Mouse (Mus musculus) heart, embryonic 11.5 days (tissue): ENCODE results near the gene Ms4a6c. TPM values are rescaled to one million over a fixed set of nuclear protein-coding genes. Genes with fewer than 3 reads are reported as not detected.
"Not testable (repeated sequence)": the region's sequence is repeated elsewhere in the genome, so short reads cannot be mapped to it uniquely, and the experiment has no call there.

ENCODE experiments used
- ATAC-seq: fragments of 200-750 bp; cut with Nextera tagmentation; replicated peaks from 2 replicates; pipeline ENCODE4 v1.8.0; 2017; ENCODE audit warnings: moderate library complexity; ENCODE audit not compliant: insufficient number of reproducible peaks, low FRiP score, low TSS enrichment
- H3K27ac ChIP-seq: fragments of 300-500 bp; sonication (generic); 2 replicates; pipeline ENCODE4 v1.5.1; 2014; ENCODE audit warnings: mild to moderate bottlenecking, low read depth, low read length
- H3K27me3 ChIP-seq: fragments of 300-500 bp; sonication (generic); 2 replicates; pipeline ENCODE4 v1.6.1; 2014; ENCODE audit warnings: mild to moderate bottlenecking, low read length, mixed read lengths; ENCODE audit not compliant: control insufficient read depth, insufficient read depth
- H3K36me3 ChIP-seq: fragments of 300-500 bp; sonication (generic); 2 replicates; pipeline ENCODE4 v1.6.1; 2014; ENCODE audit warnings: mild to moderate bottlenecking, low read length, moderate library complexity, mixed read lengths; ENCODE audit not compliant: control insufficient read depth, insufficient read depth
- H3K4me1 ChIP-seq: fragments of 300-500 bp; sonication (generic); 2 replicates; pipeline ENCODE4 v1.6.1; 2014; ENCODE audit warnings: low read length; ENCODE audit not compliant: control insufficient read depth, insufficient read depth
- H3K4me2 ChIP-seq: fragments of 300-500 bp; sonication (generic); 2 replicates; pipeline ENCODE4 v1.6.1; 2014; ENCODE audit warnings: mild to moderate bottlenecking, moderate library complexity
- H3K4me3 ChIP-seq: fragments of 300-500 bp; sonication (generic); 2 replicates; pipeline ENCODE4 v1.5.1; 2014; ENCODE audit warnings: low read depth, low read length
- H3K9ac ChIP-seq: fragments of 300-500 bp; sonication (generic); 2 replicates; pipeline ENCODE4 v1.6.1; 2014; ENCODE audit warnings: mild to moderate bottlenecking, low read depth, low read length, moderate library complexity
- H3K9me3 ChIP-seq: fragments of 300-500 bp; sonication (generic); replicated peaks from 2 replicates; pipeline ENCODE4 v1.6.1; 2016; ENCODE audit warnings: low read length; ENCODE audit not compliant: control insufficient read depth
- WGBS: fragments of 180-500 bp; shearing (Covaris S2); extraction: QIAGEN DNeasy Blood & Tissue Kit; methylation state at CpG from one replicate; pipeline ENCODE4 v1.1.7; 2014; ENCODE audit not compliant: insufficient replicate concordance; 5-methylcytosine and 5-hydroxymethylcytosine counted together
- polyA plus RNA-seq: library from polyadenylated mRNA; unstranded; fragments of >200 nt; fragmentation: Nextera tagmentation; extraction: Ambion mirVana; gene quantifications from 2 replicates; pipeline ENCODE4 v1.2.1, GENCODE M21; 2014

The Ms4a6c gene
- polyA plus RNA-seq, 1 experiment from 2014 or later: 0.21 TPM

DNA sequence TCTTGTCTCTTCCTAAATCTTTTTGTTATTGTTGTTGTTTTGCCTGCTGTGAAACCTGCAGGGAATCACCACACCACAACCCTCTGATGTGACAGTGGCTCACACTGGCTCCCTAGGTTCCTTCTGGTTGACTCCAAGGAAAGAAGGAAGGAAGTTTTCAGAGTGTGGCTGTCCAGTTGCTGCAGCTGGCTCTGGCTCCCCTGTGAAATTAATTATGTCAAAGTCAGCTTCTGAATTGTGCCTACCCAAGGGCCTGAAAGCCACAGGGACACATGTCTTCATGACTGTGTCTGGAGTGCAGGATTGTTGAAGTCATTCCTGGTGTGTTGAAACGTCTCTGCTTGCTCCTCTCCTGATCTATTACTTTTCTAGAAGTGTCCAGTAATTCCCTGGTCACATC, 805 bp upstream of the Ms4a6c start:
- not testable (repeated sequence) for ATAC-seq, H3K9me3 ChIP-seq, H3K4me1 ChIP-seq, H3K4me2 ChIP-seq, H3K27ac ChIP-seq, H3K4me3 ChIP-seq, H3K9ac ChIP-seq, H3K27me3 ChIP-seq, H3K36me3 ChIP-seq
- WGBS: 58% methylated on average over 1 of the region's 1 CpGs

DNA sequence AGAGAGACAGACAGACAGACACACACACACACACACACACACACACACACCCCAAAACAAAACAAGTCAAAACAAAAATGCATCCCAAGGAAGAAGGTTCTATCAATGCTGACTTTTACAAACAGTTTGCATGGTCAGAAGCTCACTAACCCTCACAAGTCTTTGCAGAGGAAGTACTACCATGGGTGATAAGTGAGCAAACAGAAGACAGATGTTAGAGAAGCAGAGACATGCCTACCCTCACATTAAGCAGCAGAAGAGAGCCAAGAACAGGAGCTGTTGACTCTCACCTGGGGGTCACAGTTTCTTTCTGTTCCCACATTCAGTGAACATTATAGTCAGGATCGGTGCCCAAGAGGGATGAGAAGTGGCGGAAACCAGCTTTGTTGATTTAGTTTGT, 10.5 kb downstream of the Ms4a6c start:
- Histone ChIP-seq H3K9me3 (no peaks in the 10 kb centered on the region), H3K4me3 (no peak overlapping the region), H3K9ac (no peak overlapping the region), H3K4me1 (no peaks in the 10 kb centered on the region), H3K36me3 (no peaks in the 10 kb centered on the region), H3K27ac (no peak overlapping the region), H3K4me2 (no peak overlapping the region), H3K27me3 (no peaks in the 10 kb centered on the region)
- 84% methylated on average over 2 of the region's 2 CpGs for WGBS
- ATAC-seq: no peak

GRCm38 (mm10) chr19:11482684-11483083, 13.5 kb downstream of the Ms4a6c start:
- Histone ChIP-seq H3K9me3 (no peaks in the 10 kb centered on the region), H3K27me3 (no peaks in the 10 kb centered on the region), H3K4me1 (no peaks in the 10 kb centered on the region), H3K27ac (no peak overlapping the region), H3K4me3 (no peak overlapping the region), H3K4me2 (no peak overlapping the region), H3K9ac (no peak overlapping the region), H3K36me3 (no peaks in the 10 kb centered on the region)
- 68% methylated on average over 2 of the region's 2 CpGs for WGBS
- no peak for ATAC-seq

DNA sequence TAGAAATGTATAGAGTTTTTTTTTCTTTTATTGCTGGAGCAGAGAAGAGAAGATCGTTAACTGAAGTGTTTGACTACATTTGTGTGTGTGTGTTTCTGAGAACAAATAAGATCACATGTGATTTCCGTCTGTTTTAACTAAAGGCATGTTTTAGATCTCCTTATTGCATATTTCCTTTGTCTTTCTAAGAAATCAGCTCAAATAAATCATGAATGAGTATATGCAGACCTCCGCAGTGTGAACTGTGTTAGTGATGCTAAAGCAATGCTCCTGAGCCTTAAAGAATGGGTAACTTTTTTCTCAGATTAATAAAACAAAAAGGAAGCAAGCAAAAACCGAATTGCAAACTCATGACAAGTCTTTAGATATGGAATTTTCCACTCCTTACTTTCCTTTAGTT, 14.8 kb downstream of the Ms4a6c start:
- WGBS: 69% methylated on average over 4 of the region's 4 CpGs

GRCm38 (mm10) chr19:11484388-11484787, 15.2 kb downstream of the Ms4a6c start:
- no peak overlapping the region for H3K9ac ChIP-seq
- H3K36me3 ChIP-seq: no peaks in the 10 kb centered on the region
- H3K4me2 ChIP-seq: no peak overlapping the region
- no peaks in the 10 kb centered on the region for H3K4me1 ChIP-seq
- H3K4me3 ChIP-seq: no peak overlapping the region
- H3K9me3 ChIP-seq: no peaks in the 10 kb centered on the region
- 68% methylated on average over 3 of the region's 3 CpGs for WGBS
- ATAC-seq: no peak
- no peaks in the 10 kb centered on the region for H3K27me3 ChIP-seq
- H3K27ac ChIP-seq: no peak overlapping the region

More for the DNA sequence above, 14.8 kb downstream of the Ms4a6c start:
- Histone ChIP-seq H3K4me1 (no peaks in the 10 kb centered on the region), H3K36me3 (no peaks in the 10 kb centered on the region), H3K9me3 (no peaks in the 10 kb centered on the region), H3K27me3 (no peaks in the 10 kb centered on the region), H3K4me2 (no peak overlapping the region), H3K4me3 (no peak overlapping the region), H3K9ac (no peak overlapping the region), H3K27ac (no peak overlapping the region)
- no peak for ATAC-seq

DNA sequence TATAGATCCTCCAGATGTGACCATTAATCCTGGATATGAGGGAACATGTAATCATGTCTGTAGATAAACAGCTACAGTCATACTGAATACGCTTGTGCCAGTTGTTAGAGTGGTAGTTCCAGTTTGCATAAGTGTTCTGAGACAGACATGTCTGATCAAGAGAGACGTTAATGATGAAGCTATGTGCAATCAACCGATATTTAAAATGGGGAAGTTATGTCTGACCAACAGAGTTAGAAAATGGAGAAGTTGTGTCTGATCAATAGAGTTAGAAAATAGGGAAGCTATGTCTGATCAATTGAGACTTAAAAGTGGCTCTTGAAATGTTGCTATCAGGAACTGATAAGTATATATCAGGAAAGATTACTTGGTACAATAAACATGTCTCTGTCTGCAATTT, 16.1 kb downstream of the Ms4a6c start:
- Histone ChIP-seq H3K36me3 (no peaks in the 10 kb centered on the region), H3K4me2 (no peak overlapping the region), H3K4me1 (no peaks in the 10 kb centered on the region), H3K9me3 (no peaks in the 10 kb centered on the region), H3K27ac (no peak overlapping the region), H3K9ac (no peak overlapping the region), H3K4me3 (no peak overlapping the region), H3K27me3 (no peaks in the 10 kb centered on the region)
- 82% methylated on average over 3 of the region's 3 CpGs for WGBS
- no peak for ATAC-seq

- Histone ChIP-seq H3K4me2 (no peak within 1 kb of the TSS), H3K4me1 (no peaks in the 10 kb centered on the region), H3K36me3 (no peaks in the 10 kb centered on the region), H3K4me3 (no peak within 1 kb of the TSS), H3K27me3 (no peaks in the 10 kb centered on the region), H3K27ac (no peak within 1 kb of the TSS), H3K9me3 (no peaks in the 10 kb centered on the region), H3K9ac (no peak within 1 kb of the TSS)
- ATAC-seq: no peak
- WGBS: 59% methylated on average over 2 of the region's 2 CpGs
Observed at GRCm38 (mm10) chr19:11485746-11486145, 16.6 kb downstream of the Ms4a6c start, which contains the start of gene Gm8369. Gene Gm8369 (plus strand): TSS chr19:11485938.

DNA sequence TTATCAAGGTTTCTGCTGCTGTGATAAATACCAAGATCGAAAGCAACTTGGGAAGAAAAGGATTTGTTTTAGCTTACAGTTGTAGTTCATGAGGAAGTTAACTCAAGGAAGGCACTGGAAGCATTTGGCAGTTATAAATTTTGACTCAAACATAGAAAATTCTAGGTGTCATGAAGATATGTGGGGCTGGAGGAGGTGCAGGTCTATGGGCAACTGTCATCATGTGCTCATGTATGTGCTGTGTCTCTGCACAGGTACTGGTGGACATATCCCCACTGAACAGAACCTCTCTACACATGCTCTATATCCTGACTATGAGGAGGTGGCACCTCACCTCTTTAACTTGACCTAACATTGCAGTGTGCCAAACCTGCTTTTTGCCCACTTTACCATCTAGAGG, 17.4 kb downstream of the Ms4a6c start:
- Histone ChIP-seq H3K27ac (no peak overlapping the region), H3K4me2 (no peak overlapping the region), H3K9ac (no peak overlapping the region), H3K36me3 (no peaks in the 10 kb centered on the region), H3K4me1 (no peaks in the 10 kb centered on the region), H3K4me3 (no peak overlapping the region), H3K9me3 (no peaks in the 10 kb centered on the region), H3K27me3 (no peaks in the 10 kb centered on the region)
- ATAC-seq: no peak
- WGBS: 80% methylated on average over 1 of the region's 1 CpGs

DNA sequence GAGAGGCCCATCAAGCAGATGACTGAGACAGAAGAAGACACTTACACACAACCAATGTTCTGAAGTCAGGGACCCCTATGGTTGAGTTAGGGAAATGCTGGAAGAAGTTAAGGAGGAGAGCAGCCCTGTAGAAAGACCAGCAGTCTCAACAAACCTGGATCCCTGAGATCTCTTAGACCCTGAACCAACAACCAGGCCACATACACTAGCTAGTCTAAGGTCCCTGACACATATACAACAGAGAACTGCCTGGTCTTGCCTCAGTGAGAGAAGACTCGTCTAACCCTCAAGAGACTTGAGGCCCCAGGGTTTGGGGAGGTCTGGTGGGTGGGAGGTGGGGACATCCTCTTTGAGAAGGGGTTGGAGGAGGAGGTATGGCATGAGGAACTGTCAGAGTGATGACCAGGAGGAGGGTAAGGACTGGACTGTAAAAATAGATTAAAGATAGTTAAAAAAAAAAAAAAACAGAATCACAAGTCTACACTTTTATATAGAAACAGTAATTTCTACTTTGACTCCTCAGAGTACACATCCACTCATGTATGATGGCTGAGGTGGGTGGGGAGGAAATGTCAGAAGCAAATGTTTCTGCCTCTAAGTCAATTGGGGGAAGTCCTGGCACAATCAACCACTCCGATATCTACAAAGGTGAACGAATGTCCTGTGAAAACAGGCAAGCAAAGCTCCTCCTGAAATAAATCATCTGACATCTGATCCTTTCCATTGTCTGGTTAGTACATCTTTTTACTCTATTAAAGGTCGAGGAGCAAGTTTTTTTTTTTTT, 22.4 kb downstream of the Ms4a6c start:
- no peak for ATAC-seq
- H3K4me3 ChIP-seq: no peak overlapping the region
- 64% methylated on average over 4 of the region's 4 CpGs for WGBS
- no peaks in the 10 kb centered on the region for H3K4me1 ChIP-seq
- H3K9me3 ChIP-seq: no peaks in the 10 kb centered on the region
- H3K27ac ChIP-seq: no peak overlapping the region
- no peaks in the 10 kb centered on the region for H3K36me3 ChIP-seq
- H3K27me3 ChIP-seq: no peaks in the 10 kb centered on the region
- H3K4me2 ChIP-seq: no peak overlapping the region
- no peak overlapping the region for H3K9ac ChIP-seq
